Mouse (Mus musculus) erythroblast, embryonic 14.5 days (primary cell): Measurements from ENCODE around the gene Timm22.

ENCODE experiments used
- GATA1 ChIP-seq: IDR thresholded peaks from 2 replicates; pipeline ENCODE4 v1.6.1; 2012; ENCODE audit warnings: low read length, inconsistent platforms, mixed read lengths
- TAL1 ChIP-seq: IDR thresholded peaks from 3 replicates; pipeline ENCODE4 v1.6.1; 2012; ENCODE audit warnings: low read length, inconsistent platforms, mixed read lengths

GRCm38 (mm10) chr11:76425749-76426148 lies 19.0 kb downstream of the Timm22 start:
- no peak for TF ChIP-seq TAL1
- no peak for TF ChIP-seq GATA1
